Mouse (Mus musculus): Measurements from ENCODE around the gene Ccdc177. TPM values are rescaled to one million over a fixed set of nuclear protein-coding genes. Genes with fewer than 3 reads are reported as not detected.

Ccdc177 gene
- total RNA-seq, 2 experiments from 2014 or later: 11.4 to 12.2 TPM

Other genes with a start within 250 kb of the Ccdc177 start
- gene Galnt16, start 242.4 kb downstream of the Ccdc177 start, total RNA-seq (2021): 10 to 100 TPM; 89.3 to 96.7 TPM
- gene Slc39a9, start 116.8 kb downstream of the Ccdc177 start, total RNA-seq (2021): 10 to 100 TPM; 40.6 to 41.3 TPM
- 10 to 100 TPM; 31.9 to 37.2 TPM for gene Erh, start 116.3 kb downstream of the Ccdc177 start, total RNA-seq (2021)
- gene Plekhd1, start 68.1 kb downstream of the Ccdc177 start, total RNA-seq (2021): 1 to 10 TPM; 2.1 to 3.6 TPM
- gene Susd6, start 29.8 kb upstream of the Ccdc177 start, total RNA-seq (2021): 10 to 100 TPM; 34.8 to 35.7 TPM
- gene Srsf5, start 184.8 kb upstream of the Ccdc177 start, total RNA-seq (2021): 100 to 1,000 TPM; 277 to 300 TPM
- not detected for gene Slc10a1, start 208.0 kb upstream of the Ccdc177 start, total RNA-seq (2021)